Mouse (Mus musculus): Measurements from ENCODE around the gene Ugt1a6b. TPM values are rescaled to one million over a fixed set of nuclear protein-coding genes. Genes with fewer than 3 reads are reported as not detected.
A peak's percentile ranks its signal among the peaks of the same experiment; 100 is the strongest.
"Not testable (repeated sequence)": the region's sequence is repeated elsewhere in the genome, so short reads cannot be mapped to it uniquely, and the experiment has no call there.

Ugt1a6b gene
- polyA plus RNA-seq, 1 experiment from 2014 or later, result 5.2 TPM

DNA sequence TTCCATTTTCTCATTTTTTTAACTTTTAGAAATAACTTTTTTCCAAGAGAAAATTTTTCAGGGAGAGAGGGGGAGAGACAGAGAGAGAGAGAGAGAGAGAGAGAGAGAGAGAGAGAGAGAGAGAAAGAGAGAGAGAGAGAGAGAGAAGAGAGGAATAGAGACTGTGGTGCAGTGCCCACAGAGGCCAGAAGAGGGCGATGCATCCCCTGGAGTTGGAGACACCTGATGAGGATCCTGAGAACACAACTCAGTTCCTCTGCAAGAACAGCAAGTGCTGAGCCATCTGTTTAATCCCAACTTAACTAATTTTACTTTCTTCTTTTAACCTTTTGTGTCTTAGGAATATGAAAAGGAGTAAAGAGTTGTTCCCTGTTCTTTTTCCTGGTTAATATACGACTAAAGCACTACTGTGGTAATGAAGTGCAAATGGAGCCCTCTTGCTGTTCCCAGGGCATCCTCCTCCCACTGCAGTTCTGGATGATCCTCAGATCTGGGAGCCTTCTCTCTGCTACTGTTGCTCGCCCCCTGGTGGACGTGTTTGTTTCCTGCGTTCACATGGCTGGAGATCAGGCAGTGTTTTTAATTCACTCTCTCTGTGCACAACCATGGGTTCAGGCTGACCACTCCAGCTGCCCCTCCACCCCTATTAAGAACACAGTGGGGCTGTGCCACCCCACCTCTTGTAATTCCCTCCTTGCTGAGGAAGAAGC lies 41.1 kb downstream of the Ugt1a6b start:
- not testable (repeated sequence) for H3K4me2 ChIP-seq (replicated peaks; ENCODE audit: low read depth); H3K9me3 ChIP-seq (ENCODE audit: control insufficient read depth, low read length); H3K4me1 ChIP-seq (replicated peaks; ENCODE audit: control insufficient read depth, insufficient read depth); H3K27ac ChIP-seq (replicated peaks); H3K9ac ChIP-seq (ENCODE audit: low read length); H3K27me3 ChIP-seq (ENCODE audit: control insufficient read depth, insufficient read depth, low read length); H3K36me3 ChIP-seq (ENCODE audit: control insufficient read depth, insufficient read depth, low read length); H3K4me3 ChIP-seq (ENCODE audit: low read depth, low read length)
- ATAC-seq (ENCODE audit: low FRiP score, low TSS enrichment), result peak; percentile 67
- DNase-seq (ENCODE audit: low spot score), result peak; percentile 63
- WGBS, result 5% methylated on average over 4 of the region's 5 CpGs
- peak; percentile 63 for TF ChIP-seq CTCF (IDR thresholded peaks at IDR 0.05; ENCODE audit: low read depth)

DNA sequence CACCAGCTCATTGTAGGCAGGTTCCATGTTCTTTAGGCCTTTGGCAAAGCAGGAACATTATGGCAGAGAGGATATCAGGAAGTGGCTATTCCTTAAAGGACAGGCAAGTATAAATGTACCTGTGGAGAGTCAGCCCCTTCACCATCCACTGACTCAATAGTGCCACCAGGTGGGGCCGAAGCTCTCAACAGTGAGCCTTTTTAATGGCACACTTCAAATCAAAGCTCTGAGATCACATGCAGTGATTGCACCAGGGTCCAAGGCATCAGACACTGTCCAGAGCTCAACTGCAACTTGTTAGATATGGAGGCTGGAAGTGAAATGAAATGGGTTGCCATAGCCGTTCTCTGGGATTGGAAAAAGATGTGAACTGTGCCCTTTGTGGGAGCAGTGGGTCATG lies 42.2 kb downstream of the Ugt1a6b start:
- peak; percentile 48 for DNase-seq (ENCODE audit: low spot score)
- H3K27ac ChIP-seq (replicated peaks); H3K4me1 ChIP-seq (replicated peaks; ENCODE audit: control insufficient read depth, insufficient read depth); H3K9ac ChIP-seq (ENCODE audit: low read length); ATAC-seq (ENCODE audit: low FRiP score, low TSS enrichment); H3K4me3 ChIP-seq (ENCODE audit: low read depth, low read length); H3K27me3 ChIP-seq (ENCODE audit: control insufficient read depth, insufficient read depth, low read length); H3K36me3 ChIP-seq (ENCODE audit: control insufficient read depth, insufficient read depth, low read length); H3K9me3 ChIP-seq (ENCODE audit: control insufficient read depth, low read length); H3K4me2 ChIP-seq (replicated peaks; ENCODE audit: low read depth): not testable (repeated sequence)
- WGBS, result 57% methylated on average over 2 of the region's 2 CpGs
- TF ChIP-seq CTCF (IDR thresholded peaks at IDR 0.05; ENCODE audit: low read depth), result peak; percentile 64

DNA sequence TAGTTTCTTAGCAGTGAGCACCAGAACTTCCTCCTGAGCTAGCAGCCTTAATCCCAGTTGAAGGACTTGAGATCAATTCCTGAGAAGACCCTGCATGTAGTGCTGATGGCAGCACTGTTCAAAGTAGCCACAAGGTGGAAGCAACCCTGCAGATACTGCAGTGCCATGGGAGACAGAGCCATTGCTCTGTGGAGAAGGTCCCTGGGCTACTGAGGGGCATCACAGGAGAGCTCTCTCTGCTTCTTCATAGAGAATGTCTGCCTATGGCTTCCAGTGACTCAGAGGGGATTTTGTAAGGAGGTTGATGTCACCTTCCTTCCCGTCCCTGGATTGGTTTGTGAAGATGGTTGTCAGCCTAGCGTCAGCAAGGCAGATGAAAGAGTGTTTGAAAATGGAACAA lies 47.1 kb downstream of the Ugt1a6b start:
- ATAC-seq (ENCODE audit: low FRiP score, low TSS enrichment), result 0 out of 2 replicates have a peak, but pooled peaks have one; percentile 31
- not testable (repeated sequence) for H3K4me1 ChIP-seq (replicated peaks; ENCODE audit: control insufficient read depth, insufficient read depth); H3K9ac ChIP-seq (ENCODE audit: low read length); H3K27me3 ChIP-seq (ENCODE audit: control insufficient read depth, insufficient read depth, low read length); H3K4me3 ChIP-seq (ENCODE audit: low read depth, low read length); H3K36me3 ChIP-seq (ENCODE audit: control insufficient read depth, insufficient read depth, low read length); H3K9me3 ChIP-seq (ENCODE audit: control insufficient read depth, low read length); H3K4me2 ChIP-seq (replicated peaks; ENCODE audit: low read depth); H3K27ac ChIP-seq (replicated peaks)
- peak; percentile 18 for DNase-seq (ENCODE audit: low spot score)
- 63% methylated on average over 2 of the region's 2 CpGs for WGBS
- peak; percentile 66 for TF ChIP-seq CTCF (IDR thresholded peaks at IDR 0.05; ENCODE audit: low read depth)

DNA sequence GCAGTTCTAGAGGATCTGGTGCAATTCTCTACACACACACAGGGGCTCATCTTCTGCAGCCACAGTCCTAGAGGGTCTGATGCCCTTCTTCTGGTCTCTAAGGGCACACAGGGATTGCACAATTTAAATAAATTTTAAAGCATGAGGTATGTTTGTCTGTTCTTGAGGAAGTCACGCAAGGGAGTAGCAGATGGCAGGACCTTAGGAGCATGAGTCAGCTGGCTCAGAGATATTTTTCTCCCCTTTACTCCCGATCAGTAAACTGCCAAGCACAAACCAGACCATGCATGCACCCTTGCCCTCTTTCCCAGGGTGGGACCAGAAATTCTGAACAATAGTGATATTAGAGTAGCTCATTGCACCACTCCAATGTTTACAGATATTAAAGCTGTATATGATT lies 55.4 kb downstream of the Ugt1a6b start:
- H3K27ac ChIP-seq (replicated peaks), result no peak overlapping the region
- WGBS, result 39% methylated on average over 2 of the region's 2 CpGs
- ATAC-seq (ENCODE audit: low FRiP score, low TSS enrichment) (peak; percentile 98), DNase-seq (ENCODE audit: low spot score) (peak; percentile 38)
- H3K4me2 ChIP-seq (replicated peaks; ENCODE audit: low read depth), result no peak overlapping the region
- H3K27me3 ChIP-seq (ENCODE audit: control insufficient read depth, insufficient read depth, low read length), result no peaks in the 10 kb centered on the region
- H3K4me3 ChIP-seq (ENCODE audit: low read depth, low read length), result no peak overlapping the region
- no peak overlapping the region for H3K9ac ChIP-seq (ENCODE audit: low read length)
- TF ChIP-seq CTCF (IDR thresholded peaks at IDR 0.05; ENCODE audit: low read depth) (no peak), EP300 (optimal IDR thresholded peaks at IDR 0.05) (no peak)
- H3K36me3 ChIP-seq (ENCODE audit: control insufficient read depth, insufficient read depth, low read length), result no peaks in the 10 kb centered on the region
- no peaks in the 10 kb centered on the region for H3K9me3 ChIP-seq (ENCODE audit: control insufficient read depth, low read length)
- no peaks in the 10 kb centered on the region for H3K4me1 ChIP-seq (replicated peaks; ENCODE audit: control insufficient read depth, insufficient read depth)

DNA sequence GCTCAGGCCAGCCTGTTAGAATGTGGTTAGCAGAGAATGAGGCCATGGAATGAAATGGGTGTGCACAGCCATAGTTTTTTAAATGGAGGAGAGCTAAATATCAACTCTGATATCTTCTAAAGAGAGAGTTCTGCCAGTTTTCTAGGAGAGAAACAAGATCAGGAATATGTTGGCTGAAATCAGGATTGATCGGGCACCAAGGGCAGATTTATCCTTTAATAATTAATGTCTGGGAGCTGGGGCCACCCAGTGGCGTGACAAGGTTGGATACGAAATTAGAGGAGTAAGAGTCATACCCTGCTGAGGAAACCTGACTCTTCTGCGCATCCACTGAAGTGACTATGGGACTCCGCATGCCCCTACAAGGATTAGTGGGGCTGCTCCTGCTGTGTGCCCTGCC lies 62.7 kb downstream of the Ugt1a6b start, which contains the start of gene Ugt1a5:
TSS of gene Ugt1a5 (plus strand) at position 302 of the 400 bp plus-strand sequence.
- H3K36me3 ChIP-seq (ENCODE audit: control insufficient read depth, insufficient read depth, low read length), result no peaks in the 10 kb centered on the region
- no peak for ATAC-seq (ENCODE audit: low FRiP score, low TSS enrichment)
- H3K9me3 ChIP-seq (ENCODE audit: control insufficient read depth, low read length), result no peaks in the 10 kb centered on the region
- no peak within 1 kb of the TSS for H3K4me2 ChIP-seq (replicated peaks; ENCODE audit: low read depth)
- WGBS, result 88% methylated on average over 5 of the region's 5 CpGs
- TF ChIP-seq EP300 (optimal IDR thresholded peaks at IDR 0.05) (no peak), CTCF (IDR thresholded peaks at IDR 0.05; ENCODE audit: low read depth) (no peak)
- H3K9ac ChIP-seq (ENCODE audit: low read length), result no peak within 1 kb of the TSS
- no peak for DNase-seq (ENCODE audit: low spot score)
- H3K4me1 ChIP-seq (replicated peaks; ENCODE audit: control insufficient read depth, insufficient read depth), result no peaks in the 10 kb centered on the region
- H3K4me3 ChIP-seq (ENCODE audit: low read depth, low read length), result no peak within 1 kb of the TSS
- no peaks in the 10 kb centered on the region for H3K27me3 ChIP-seq (ENCODE audit: control insufficient read depth, insufficient read depth, low read length)
- H3K27ac ChIP-seq (replicated peaks), result no peak within 1 kb of the TSS

DNA sequence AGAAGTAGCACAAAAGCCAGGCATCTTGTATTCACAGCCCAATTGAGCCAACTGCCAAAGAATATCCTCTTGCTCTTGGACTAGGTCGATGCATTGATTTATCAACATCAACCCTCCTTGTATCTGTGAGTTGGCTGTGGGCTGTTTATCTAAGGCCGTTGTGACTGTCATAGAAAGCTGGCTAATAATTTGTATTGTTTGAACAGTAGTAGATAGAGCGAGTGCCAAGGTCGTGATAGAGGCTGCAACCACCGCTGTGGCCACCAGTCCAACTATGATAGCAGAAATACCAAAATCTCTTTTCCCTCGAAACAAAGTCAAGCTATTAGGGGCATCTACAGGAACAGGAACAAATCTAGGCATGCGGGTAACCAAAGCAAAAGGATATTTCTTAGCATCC lies 69.1 kb downstream of the Ugt1a6b start:
- not testable (repeated sequence) for H3K4me1 ChIP-seq (replicated peaks; ENCODE audit: control insufficient read depth, insufficient read depth); H3K27me3 ChIP-seq (ENCODE audit: control insufficient read depth, insufficient read depth, low read length); DNase-seq (ENCODE audit: low spot score); H3K27ac ChIP-seq (replicated peaks); H3K4me2 ChIP-seq (replicated peaks; ENCODE audit: low read depth); H3K9me3 ChIP-seq (ENCODE audit: control insufficient read depth, low read length); H3K4me3 ChIP-seq (ENCODE audit: low read depth, low read length); H3K36me3 ChIP-seq (ENCODE audit: control insufficient read depth, insufficient read depth, low read length); H3K9ac ChIP-seq (ENCODE audit: low read length); ATAC-seq (ENCODE audit: low FRiP score, low TSS enrichment)
- WGBS, result 74% methylated on average over 5 of the region's 7 CpGs
